Mouse (Mus musculus): ENCODE measurements around the gene Ppp1r13l.

- TF ChIP-seq CTCF (IDR thresholded peaks at IDR 0.05; ENCODE audit: borderline replicate concordance, extremely low read depth, insufficient read depth, insufficient read length) (no peak), POLR2A (IDR thresholded peaks at IDR 0.05; ENCODE audit: borderline replicate concordance, extremely low read depth, insufficient read depth, insufficient read length, poor library complexity, severe bottlenecking) (no peak)
These were observed 27.6 kb upstream of the Ppp1r13l start for GRCm38 (mm10) chr7:19331910-19332309.

Data from brain, embryonic 14.5 days (tissue).